ENCODE assay signal across 13 mouse cellular contexts in genomic region chr12:75522360-75522759, GRCm38 (mm10).
"Had no signal": no experiment of that assay in that cellular context is flagged by ENCODE, and none has a peak within 500 bp of the region (broad histone marks: within the 10 kb centered on the region; RNA-seq: fewer than 3 reads in every experiment).

No protein-coding gene starts in this region.

- H3K36me3 ChIP-seq: midbrain, embryonic 15.5 days; neural tube, embryonic 12.5 days had no signal

- H3K9me3 ChIP-seq: limb, embryonic 10.5 days; midbrain, embryonic 15.5 days; neural tube, embryonic 12.5 days had no signal

- ATAC-seq: intestine, embryonic 16.5 days; lung, postnatal 0 days; midbrain, embryonic 15.5 days had no signal

- H3K4me2 ChIP-seq: midbrain, embryonic 11.5 days; midbrain, embryonic 15.5 days; neural tube, embryonic 12.5 days had no signal

- DNase-seq: kidney, adult 2 months; kidney, postnatal 36 days; layer of hippocampus, adult 9-11 months; lung, adult 2 months; lung, postnatal 36 days; thymus, postnatal 14 days had no signal

- H3K4me3 ChIP-seq: limb, embryonic 10.5 days; midbrain, embryonic 15.5 days; neural tube, embryonic 12.5 days had no signal

- H3K27ac ChIP-seq: limb, embryonic 10.5 days; midbrain, embryonic 15.5 days; neural tube, embryonic 12.5 days; stomach, postnatal 0 days had no signal

- H3K27me3 ChIP-seq: midbrain, embryonic 15.5 days; neural tube, embryonic 12.5 days had no signal

- H3K4me1 ChIP-seq: limb, embryonic 10.5 days; neural tube, embryonic 12.5 days had no signal

- H3K9ac ChIP-seq: midbrain, embryonic 15.5 days; neural tube, embryonic 12.5 days had no signal
